Mouse (Mus musculus) kidney, postnatal 0 days (tissue): Measurements from ENCODE around the gene Icmt. TPM values are rescaled to one million over a fixed set of nuclear protein-coding genes. Genes with fewer than 3 reads are reported as not detected.

ENCODE experiments used
- ATAC-seq: fragments of 200-750 bp; cut with Nextera tagmentation; replicated peaks from 2 replicates; pipeline ENCODE4 v1.8.0; 2017; ENCODE audit warnings: low read depth, moderate number of reproducible peaks, moderate TSS enrichment, moderate library complexity; ENCODE audit not compliant: low FRiP score
- DNase-seq: peaks from one replicate; pipeline ENCODE4 v3.0.0-alpha.2; 2016; ENCODE audit warnings: low spot score
- H3K27ac ChIP-seq: fragments of 300-500 bp; sonication (generic); 2 replicates; pipeline ENCODE4 v1.5.1; 2014; ENCODE audit warnings: mild to moderate bottlenecking
- H3K27me3 ChIP-seq: fragments of 300-500 bp; sonication (generic); 2 replicates; pipeline ENCODE4 v1.6.1; 2014; ENCODE audit warnings: low read length, mixed read lengths; ENCODE audit not compliant: insufficient read depth
- H3K36me3 ChIP-seq: fragments of 300-500 bp; sonication (generic); 2 replicates; pipeline ENCODE4 v1.6.1; 2014; ENCODE audit warnings: low read length, mixed read lengths; ENCODE audit not compliant: insufficient read depth
- H3K4me1 ChIP-seq: fragments of 300-500 bp; sonication (generic); replicated peaks from 2 replicates; pipeline ENCODE4 v1.6.1; 2014; ENCODE audit warnings: antibody characterized with exemption, low read length, mixed read lengths; ENCODE audit not compliant: insufficient read depth
- H3K4me2 ChIP-seq: fragments of 300-500 bp; sonication (generic); 2 replicates; pipeline ENCODE4 v1.6.1; 2014; ENCODE audit warnings: mild to moderate bottlenecking, low read length, moderate library complexity, mixed read lengths
- H3K4me3 ChIP-seq: fragments of 300-500 bp; sonication (generic); replicated peaks from 2 replicates; pipeline ENCODE4 v1.5.1; 2014; ENCODE audit warnings: low read depth, low read length
- H3K9ac ChIP-seq: fragments of 300-500 bp; sonication (generic); 2 replicates; pipeline ENCODE4 v1.6.1; 2014; ENCODE audit warnings: low read depth, low read length
- H3K9me3 ChIP-seq: fragments of 300-500 bp; sonication (generic); replicated peaks from 2 replicates; pipeline ENCODE4 v1.6.1; 2016; ENCODE audit warnings: low read length, inconsistent platforms, mixed read lengths
- CTCF ChIP-seq: IDR thresholded peaks from 2 replicates; pipeline ENCODE4 v1.5.1; 2016; ENCODE audit warnings: antibody characterized with exemption, low read depth, mild to moderate bottlenecking, moderate library complexity
- WGBS: fragments of 180-500 bp; shearing (Covaris S2); extraction: QIAGEN DNeasy Blood & Tissue Kit; methylation state at CpG from one replicate; pipeline ENCODE4 v1.1.7; 2014; 5-methylcytosine and 5-hydroxymethylcytosine counted together
- polyA plus RNA-seq: library from polyadenylated mRNA; unstranded; fragments of >200 nt; fragmentation: Nextera tagmentation; extraction: Ambion mirVana; gene quantifications from 2 replicates; pipeline ENCODE4 v1.2.1, GENCODE M21; 2015

Gene Icmt
- polyA plus RNA-seq, 1 experiment from 2014 or later: 20.0 TPM

DNA sequence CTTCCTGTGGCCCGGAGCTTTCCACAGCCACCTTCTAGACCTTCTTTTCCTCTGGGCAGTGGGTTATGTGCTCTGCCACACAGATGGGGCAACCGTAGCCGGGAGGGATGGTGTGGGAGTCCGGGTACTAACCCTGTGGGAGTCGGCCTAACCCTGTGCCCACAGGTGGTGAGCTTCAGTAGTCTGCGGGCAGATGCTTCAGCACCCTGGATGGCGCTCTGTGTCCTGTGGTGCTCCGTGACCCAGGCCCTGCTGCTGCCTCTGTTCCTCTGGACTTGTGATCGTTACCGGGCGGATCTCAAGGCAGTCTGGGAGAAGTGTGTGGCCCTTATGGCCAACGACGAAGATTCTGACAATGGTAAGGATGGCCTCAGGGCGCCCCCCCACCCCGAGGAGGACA lies 15.4 kb upstream of the Icmt start:
- no peak for TF ChIP-seq CTCF
- Histone ChIP-seq H3K9ac (no peak overlapping the region), H3K4me2 (no peak overlapping the region), H3K36me3 (no peaks in the 10 kb centered on the region), H3K27me3 (peaks cover 41% of the 10 kb centered on the region), H3K27ac (no peak overlapping the region), H3K4me3 (no peak overlapping the region), H3K4me1 (0 out of 2 replicates have a peak, but pooled peaks cover 5% of the 10 kb centered on the region), H3K9me3 (no peaks in the 10 kb centered on the region)
- DNase-seq (no peak), ATAC-seq (no peak)
- WGBS: 52% methylated on average over 15 of the region's 15 CpGs

GRCm38 (mm10) chr4:152282721-152283120 lies 14.3 kb upstream of the Icmt start:
- no peak for ATAC-seq
- Histone ChIP-seq H3K9me3 (no peaks in the 10 kb centered on the region), H3K4me2 (peak overlapping the region; percentile 46), H3K4me3 (peak overlapping the region; percentile 1; the same call in 1 of the 2 replicates), H3K27me3 (peaks cover 52% of the 10 kb centered on the region), H3K9ac (no peak overlapping the region), H3K27ac (no peak overlapping the region), H3K4me1 (0 out of 2 replicates have a peak, but pooled peaks cover 5% of the 10 kb centered on the region), H3K36me3 (no peaks in the 10 kb centered on the region)
- DNase-seq: no peak
- 16% methylated on average over 33 of the region's 34 CpGs for WGBS
- TF ChIP-seq CTCF: no peak

DNA sequence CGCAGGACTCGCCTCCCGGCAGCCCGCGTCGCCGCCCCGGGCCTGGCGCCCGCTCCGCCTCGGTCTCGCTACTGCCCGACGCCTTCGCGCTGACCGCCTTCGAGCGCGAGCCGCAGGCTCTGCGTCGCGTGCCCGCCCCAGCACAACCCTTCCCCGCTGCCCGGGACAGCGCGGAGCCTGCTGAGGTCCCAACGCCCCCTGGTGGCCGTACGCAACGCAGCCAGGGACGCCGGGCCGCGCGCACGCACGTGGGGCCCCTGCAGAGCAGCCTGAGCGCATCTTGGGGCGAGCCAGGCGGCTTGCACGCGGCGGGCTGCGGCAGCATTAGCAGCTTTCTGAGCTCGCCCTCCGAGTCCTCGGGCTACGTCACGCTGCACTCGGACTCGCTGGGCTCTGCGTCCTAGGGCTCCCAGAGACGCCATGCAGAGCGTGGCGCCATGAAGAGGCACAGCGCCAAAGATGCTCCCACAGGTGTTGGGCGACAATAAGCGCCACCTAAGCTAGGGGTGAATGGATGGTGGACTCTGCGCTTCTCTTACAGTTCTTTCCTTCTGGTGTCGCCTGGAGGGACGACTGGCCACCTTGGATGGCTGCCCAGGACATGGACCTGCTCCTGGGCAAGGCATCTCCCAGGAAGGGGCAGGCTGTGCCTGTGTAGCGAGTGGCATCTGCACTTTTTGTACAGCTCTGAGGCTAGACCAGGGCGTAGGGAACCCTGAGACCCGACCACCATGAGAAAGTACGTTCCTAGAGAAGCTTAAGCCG lies 13.7 kb upstream of the Icmt start:
- no peak overlapping the region for H3K27ac ChIP-seq
- H3K4me3 ChIP-seq: peak overlapping the region; percentile 1; the same call in 1 of the 2 replicates
- 7% methylated on average over 70 of the region's 70 CpGs for WGBS
- H3K36me3 ChIP-seq: no peaks in the 10 kb centered on the region
- peak; percentile 72 for ATAC-seq
- no peaks in the 10 kb centered on the region for H3K9me3 ChIP-seq
- H3K4me2 ChIP-seq: peak overlapping the region; percentile 46
- peaks cover 58% of the 10 kb centered on the region for H3K27me3 ChIP-seq
- H3K4me1 ChIP-seq: 0 out of 2 replicates have a peak, but pooled peaks cover 5% of the 10 kb centered on the region
- DNase-seq: peak; percentile 87
- peak; percentile 93 for TF ChIP-seq CTCF
- H3K9ac ChIP-seq: no peak overlapping the region

DNA sequence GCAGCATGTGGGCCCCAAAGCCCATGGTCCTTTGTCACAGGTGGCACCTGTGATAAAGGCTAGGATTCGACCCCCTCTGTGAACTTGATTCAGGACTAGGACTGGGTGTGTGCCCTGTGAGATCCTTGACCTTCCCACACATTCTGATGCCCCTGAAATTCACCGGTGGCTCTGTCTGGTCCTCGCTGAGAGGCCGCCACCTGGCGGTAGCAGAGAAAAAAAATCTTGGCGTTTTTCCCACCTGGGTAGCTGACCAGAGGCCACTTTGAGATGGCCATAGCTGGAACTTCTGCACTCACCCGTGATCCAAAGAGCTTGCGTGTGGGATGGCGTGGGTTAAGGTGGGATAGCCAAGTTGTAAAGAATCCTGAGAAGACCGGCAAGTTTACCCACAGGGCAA lies 11.5 kb upstream of the Icmt start:
- WGBS: 3% methylated on average over 10 of the region's 10 CpGs
- Histone ChIP-seq H3K27ac (no peak overlapping the region), H3K9ac (no peak overlapping the region), H3K4me1 (0 out of 2 replicates have a peak, but pooled peaks cover 5% of the 10 kb centered on the region), H3K27me3 (peaks cover 73% of the 10 kb centered on the region), H3K4me2 (no peak overlapping the region), H3K36me3 (no peaks in the 10 kb centered on the region), H3K4me3 (no peak overlapping the region), H3K9me3 (no peaks in the 10 kb centered on the region)
- ATAC-seq: no peak
- TF ChIP-seq CTCF: peak; percentile 78
- DNase-seq: peak; percentile 76

- 2% methylated on average over 31 of the region's 32 CpGs for WGBS
These were observed 10.8 kb upstream of the Icmt start for GRCm38 (mm10) chr4:152286183-152286582.

GRCm38 (mm10) chr4:152286887-152287286 lies 10.1 kb upstream of the Icmt start:
- H3K4me3 ChIP-seq: no peak overlapping the region
- DNase-seq: peak; percentile 71
- ATAC-seq: no peak; the same call in 1 of the 2 replicates

More at GRCm38 (mm10) chr4:152286183-152286582, 10.8 kb upstream of the Icmt start:
- Histone ChIP-seq H3K27me3 (peaks cover 80% of the 10 kb centered on the region), H3K4me1 (0 out of 2 replicates have a peak, but pooled peaks cover 5% of the 10 kb centered on the region), H3K36me3 (no peaks in the 10 kb centered on the region), H3K9me3 (no peaks in the 10 kb centered on the region), H3K27ac (no peak overlapping the region), H3K4me2 (no peak overlapping the region), H3K9ac (no peak overlapping the region), H3K4me3 (no peak overlapping the region)
- ATAC-seq (no peak), DNase-seq (no peak)
- no peak for TF ChIP-seq CTCF

More at GRCm38 (mm10) chr4:152286887-152287286, 10.1 kb upstream of the Icmt start:
- H3K4me1 ChIP-seq: 0 out of 2 replicates have a peak, but pooled peaks cover 5% of the 10 kb centered on the region
- no peaks in the 10 kb centered on the region for H3K9me3 ChIP-seq
- no peaks in the 10 kb centered on the region for H3K36me3 ChIP-seq
- no peak overlapping the region for H3K27ac ChIP-seq
- TF ChIP-seq CTCF: no peak
- peaks cover 85% of the 10 kb centered on the region for H3K27me3 ChIP-seq
- H3K9ac ChIP-seq: no peak overlapping the region
- 4% methylated on average over 26 of the region's 26 CpGs for WGBS
- no peak overlapping the region for H3K4me2 ChIP-seq
